Mouse (Mus musculus) embryonic facial prominence, embryonic 12.5 days (tissue): ENCODE measurements around the gene Wnt5b. TPM values are rescaled to one million over a fixed set of nuclear protein-coding genes. Genes with fewer than 3 reads are reported as not detected.

Experiments
- ATAC-seq: fragments of 200-750 bp; cut with Nextera tagmentation; 2 replicates; pipeline ENCODE4 v1.8.0; 2017; ENCODE audit not compliant: insufficient number of reproducible peaks, insufficient read depth, low FRiP score, low TSS enrichment
- H3K27ac ChIP-seq: fragments of 300-500 bp; sonication (generic); 2 replicates; pipeline ENCODE4 v1.5.1; 2016; ENCODE audit warnings: mild to moderate bottlenecking
- H3K27me3 ChIP-seq: fragments of 300-500 bp; sonication (generic); 2 replicates; pipeline ENCODE4 v1.6.1; 2016; ENCODE audit warnings: mild to moderate bottlenecking, moderate library complexity
- H3K36me3 ChIP-seq: fragments of 300-500 bp; sonication (generic); 2 replicates; pipeline ENCODE4 v1.6.1; 2016; ENCODE audit warnings: mild to moderate bottlenecking
- H3K4me1 ChIP-seq: fragments of 300-500 bp; sonication (generic); 2 replicates; pipeline ENCODE4 v1.6.1; 2016
- H3K4me2 ChIP-seq: fragments of 300-500 bp; sonication (generic); replicated peaks from 2 replicates; pipeline ENCODE4 v1.6.1; 2016; ENCODE audit warnings: mild to moderate bottlenecking, moderate library complexity
- H3K4me3 ChIP-seq: fragments of 300-500 bp; sonication (generic); 2 replicates; pipeline ENCODE4 v1.5.1; 2016; ENCODE audit warnings: mild to moderate bottlenecking
- H3K9ac ChIP-seq: fragments of 300-500 bp; sonication (generic); 2 replicates; pipeline ENCODE4 v1.6.1; 2016; ENCODE audit warnings: mild to moderate bottlenecking, moderate library complexity
- H3K9me3 ChIP-seq: fragments of 300-500 bp; sonication (generic); 2 replicates; pipeline ENCODE4 v1.6.1; 2016; ENCODE audit warnings: mild to moderate bottlenecking, moderate library complexity
- WGBS: fragments of 180-500 bp; shearing (Covaris S2); methylation state at CpG from one replicate; pipeline ENCODE4 v1.1.7; 2016; 5-methylcytosine and 5-hydroxymethylcytosine counted together
- polyA plus RNA-seq: library from polyadenylated mRNA; unstranded; fragments of >200 nt; fragmentation: Nextera tagmentation; extraction: Ambion mirVana; gene quantifications from 2 replicates; pipeline ENCODE4 v1.2.1, GENCODE M21; 2016

Wnt5b gene
- polyA plus RNA-seq, 1 experiment from 2014 or later, result 20.0 TPM

DNA sequence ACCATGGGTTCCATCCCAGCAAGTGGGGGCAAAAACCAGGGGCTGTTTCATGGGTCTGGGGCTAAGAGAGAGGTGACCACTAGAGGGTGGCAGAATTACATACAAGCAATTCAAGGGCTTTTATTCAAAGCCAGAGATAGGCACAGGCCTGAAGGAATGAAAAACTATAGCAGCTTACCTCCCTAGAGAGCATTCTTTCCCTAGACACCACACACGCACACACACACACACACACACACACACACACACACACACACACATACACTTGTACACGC is 76.4 kb downstream of the Wnt5b start:
- Histone ChIP-seq H3K9ac (no peak overlapping the region), H3K36me3 (no peaks in the 10 kb centered on the region), H3K27ac (no peak overlapping the region), H3K4me3 (no peak overlapping the region), H3K4me2 (no peak overlapping the region), H3K4me1 (peaks cover 3% of the 10 kb centered on the region; the same call in 1 of the 2 replicates), H3K27me3 (no peaks in the 10 kb centered on the region), H3K9me3 (no peaks in the 10 kb centered on the region)
- 77% methylated on average over 2 of the region's 2 CpGs for WGBS
- no peak for ATAC-seq

DNA sequence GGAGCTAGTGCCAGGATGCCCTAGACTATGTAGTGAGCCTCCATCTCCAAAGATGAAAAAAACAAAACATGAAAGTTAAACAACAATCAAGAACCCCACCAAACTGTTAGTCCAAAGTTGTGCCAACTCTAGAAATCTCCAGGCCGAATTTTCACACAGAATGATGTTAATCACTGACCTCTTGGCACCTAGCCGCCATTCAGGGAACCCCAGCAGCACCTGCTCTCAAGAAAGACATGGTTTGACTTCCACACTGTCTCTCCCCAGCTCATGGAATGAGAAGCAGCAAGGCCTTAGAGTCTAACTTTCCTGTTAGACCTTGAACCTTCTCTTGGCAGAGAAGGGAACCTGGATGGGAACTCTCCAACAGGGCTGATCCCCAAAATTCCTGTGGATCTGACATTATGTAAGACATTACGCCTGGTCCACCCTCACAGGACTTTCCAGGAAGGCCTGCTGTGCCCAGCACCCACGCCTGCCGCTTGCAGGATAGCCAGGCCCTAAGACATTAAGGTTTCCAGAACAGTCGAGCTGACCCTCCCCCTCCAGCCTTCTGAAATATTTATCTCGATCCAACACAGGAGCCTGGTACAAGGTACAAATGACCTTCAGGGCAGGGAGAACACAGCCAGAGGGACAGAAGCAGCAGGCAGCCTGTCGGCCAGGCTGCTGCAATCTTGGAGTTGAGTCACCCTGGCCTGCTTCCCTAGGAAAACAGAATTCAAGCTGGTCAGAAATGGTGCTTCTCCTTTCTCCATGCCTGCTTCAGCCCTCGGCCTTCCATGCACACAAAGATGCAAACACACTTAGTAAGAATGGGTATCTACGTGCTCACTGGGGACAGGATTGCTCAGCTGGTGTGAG is 77.0 kb downstream of the Wnt5b start:
- Histone ChIP-seq H3K9ac (no peak overlapping the region), H3K9me3 (no peaks in the 10 kb centered on the region), H3K27me3 (no peaks in the 10 kb centered on the region), H3K4me3 (no peak overlapping the region), H3K4me1 (peaks cover 3% of the 10 kb centered on the region; the same call in 1 of the 2 replicates), H3K36me3 (no peaks in the 10 kb centered on the region), H3K27ac (no peak overlapping the region), H3K4me2 (no peak overlapping the region)
- WGBS, result 63% methylated on average over 10 of the region's 10 CpGs
- no peak for ATAC-seq

DNA sequence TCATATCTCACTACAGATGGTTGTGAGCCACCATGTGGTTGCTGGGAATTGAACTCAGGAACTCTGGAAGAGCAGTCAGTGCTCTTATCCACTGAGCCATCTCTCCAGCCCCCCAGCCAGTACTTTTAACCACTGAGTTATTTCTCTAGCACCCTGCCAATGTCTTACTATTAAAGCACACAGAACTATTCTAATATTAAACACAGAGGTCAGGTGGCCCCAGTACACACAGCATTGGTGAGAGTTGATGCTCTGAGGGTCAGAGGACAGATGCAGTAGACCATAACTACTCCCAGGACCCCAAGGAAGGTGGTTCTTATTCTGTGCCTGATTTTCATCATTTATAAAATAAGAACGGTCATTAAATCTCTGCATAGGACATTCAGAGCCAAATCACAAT is 78.0 kb downstream of the Wnt5b start:
- no peak for ATAC-seq
- Histone ChIP-seq H3K27ac (no peak overlapping the region), H3K36me3 (no peaks in the 10 kb centered on the region), H3K9ac (no peak overlapping the region), H3K4me2 (no peak overlapping the region), H3K27me3 (no peaks in the 10 kb centered on the region), H3K4me1 (peaks cover 3% of the 10 kb centered on the region; the same call in 1 of the 2 replicates), H3K4me3 (no peak overlapping the region), H3K9me3 (no peaks in the 10 kb centered on the region)
- 87% methylated on average over 1 of the region's 1 CpGs for WGBS

- Histone ChIP-seq H3K36me3 (no peaks in the 10 kb centered on the region), H3K9me3 (no peaks in the 10 kb centered on the region), H3K4me2 (no peak overlapping the region), H3K9ac (no peak overlapping the region), H3K4me1 (no peaks in the 10 kb centered on the region), H3K27ac (no peak overlapping the region), H3K4me3 (no peak overlapping the region), H3K27me3 (no peaks in the 10 kb centered on the region)
- no peak for ATAC-seq
- WGBS, result 72% methylated on average over 5 of the region's 5 CpGs
These were observed 83.8 kb downstream of the Wnt5b start for GRCm38 (mm10) chr6:119460391-119460790.

GRCm38 (mm10) chr6:119459041-119459440 is 85.1 kb downstream of the Wnt5b start:
- no peak overlapping the region for H3K9ac ChIP-seq
- H3K27ac ChIP-seq, result no peak overlapping the region
- no peak overlapping the region for H3K4me3 ChIP-seq
- no peak overlapping the region for H3K4me2 ChIP-seq
- WGBS, result 72% methylated on average over 4 of the region's 4 CpGs
- H3K36me3 ChIP-seq, result no peaks in the 10 kb centered on the region
- H3K9me3 ChIP-seq, result no peaks in the 10 kb centered on the region
- H3K27me3 ChIP-seq, result no peaks in the 10 kb centered on the region
- no peaks in the 10 kb centered on the region for H3K4me1 ChIP-seq
- ATAC-seq, result no peak

- Histone ChIP-seq H3K36me3 (no peaks in the 10 kb centered on the region), H3K4me3 (no peak overlapping the region), H3K27me3 (no peaks in the 10 kb centered on the region), H3K4me1 (no peaks in the 10 kb centered on the region), H3K4me2 (no peak overlapping the region), H3K27ac (no peak overlapping the region), H3K9me3 (no peaks in the 10 kb centered on the region), H3K9ac (no peak overlapping the region)
- no peak for ATAC-seq
- WGBS, result 69% methylated on average over 8 of the region's 8 CpGs
These were observed 86.0 kb downstream of the Wnt5b start for GRCm38 (mm10) chr6:119458166-119458565.

- ATAC-seq, result no peak
- Histone ChIP-seq H3K4me3 (peak overlapping the region; percentile 33), H3K4me1 (peaks cover 20% of the 10 kb centered on the region; the same call in 1 of the 2 replicates), H3K36me3 (no peaks in the 10 kb centered on the region), H3K27ac (peak overlapping the region; percentile 63), H3K4me2 (peak overlapping the region; percentile 67), H3K9me3 (no peaks in the 10 kb centered on the region), H3K27me3 (0 out of 2 replicates have a peak, but pooled peaks cover 3% of the 10 kb centered on the region), H3K9ac (peak overlapping the region; percentile 49; the same call in 1 of the 2 replicates)
- WGBS, result under 1% methylated on average over 15 of the region's 15 CpGs
These were observed 92.1 kb downstream of the Wnt5b start for GRCm38 (mm10) chr6:119451981-119452499.

GRCm38 (mm10) chr6:119450965-119451943 is 92.9 kb downstream of the Wnt5b start:
- 35% methylated on average over 14 of the region's 14 CpGs for WGBS
- Histone ChIP-seq H3K4me3 (peak overlapping the region; percentile 33; the same call in 1 of the 2 replicates), H3K36me3 (no peaks in the 10 kb centered on the region), H3K4me2 (peak overlapping the region; percentile 67), H3K27me3 (0 out of 2 replicates have a peak, but pooled peaks cover 3% of the 10 kb centered on the region), H3K9me3 (no peaks in the 10 kb centered on the region), H3K27ac (no peak overlapping the region), H3K4me1 (peaks cover 20% of the 10 kb centered on the region; the same call in 1 of the 2 replicates), H3K9ac (no peak overlapping the region)
- ATAC-seq, result no peak

DNA sequence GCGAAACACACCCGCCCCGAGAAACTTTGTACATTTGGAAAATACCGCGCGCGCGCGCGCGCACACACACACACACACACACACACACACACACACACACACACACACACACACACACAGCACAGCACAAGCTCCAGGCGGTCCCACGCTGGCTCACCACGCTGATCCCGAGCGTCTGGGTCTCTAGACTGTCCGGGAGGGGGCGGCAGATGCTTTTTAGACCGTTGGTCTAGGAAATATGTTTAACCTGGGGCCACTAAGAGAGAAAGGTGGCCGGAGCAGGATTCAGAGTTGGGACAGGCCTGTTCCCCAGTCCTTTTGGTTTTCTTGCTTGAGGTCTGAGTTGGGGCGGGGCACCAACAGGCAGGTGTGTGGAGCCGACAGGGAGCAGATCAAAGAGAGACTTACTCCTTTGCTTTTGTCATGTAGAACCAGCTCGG is 95.1 kb downstream of the Wnt5b start:
- Histone ChIP-seq H3K4me1 (peaks cover 20% of the 10 kb centered on the region; the same call in 1 of the 2 replicates), H3K9ac (peak overlapping the region; percentile 49), H3K4me2 (peak overlapping the region; percentile 63), H3K9me3 (no peaks in the 10 kb centered on the region), H3K27ac (no peak overlapping the region), H3K27me3 (0 out of 2 replicates have a peak, but pooled peaks cover 3% of the 10 kb centered on the region), H3K36me3 (no peaks in the 10 kb centered on the region), H3K4me3 (peak overlapping the region; percentile 31)
- peak; percentile 49; the same call in 1 of the 2 replicates for ATAC-seq
- 2% methylated on average over 23 of the region's 23 CpGs for WGBS

GRCm38 (mm10) chr6:119448321-119449059 is 95.7 kb downstream of the Wnt5b start:
- Histone ChIP-seq H3K9me3 (no peaks in the 10 kb centered on the region), H3K27ac (no peak overlapping the region), H3K36me3 (no peaks in the 10 kb centered on the region), H3K4me1 (peaks cover 24% of the 10 kb centered on the region; the same call in 1 of the 2 replicates), H3K9ac (peak overlapping the region; percentile 49), H3K4me3 (peak overlapping the region; percentile 31), H3K27me3 (0 out of 2 replicates have a peak, but pooled peaks cover 3% of the 10 kb centered on the region), H3K4me2 (peak overlapping the region; percentile 63)
- 7% methylated on average over 18 of the region's 18 CpGs for WGBS
- no peak for ATAC-seq
